Mouse (Mus musculus) urinary bladder, postnatal 25 days (tissue): ENCODE results near the gene Slc25a34.

Experiments used
- DNase-seq: peaks from one replicate; pipeline ENCODE4 v3.0.0; 2022; ENCODE audit warnings: low spot score

Gene Slc25a34

GRCm38 (mm10) chr4:141617863-141618564, 5.6 kb downstream of the Slc25a34 start:
- no peak for DNase-seq

GRCm38 (mm10) chr4:141617299-141617698, 6.3 kb downstream of the Slc25a34 start:
- DNase-seq: peak; percentile 70

- DNase-seq: no peak
These were observed 6.8 kb downstream of the Slc25a34 start for GRCm38 (mm10) chr4:141616811-141617210.

GRCm38 (mm10) chr4:141614946-141615345, 8.7 kb downstream of the Slc25a34 start:
- DNase-seq: no peak

- no peak for DNase-seq
These were observed 14.1 kb downstream of the Slc25a34 start for GRCm38 (mm10) chr4:141609538-141609937.

GRCm38 (mm10) chr4:141605861-141606260, 17.8 kb downstream of the Slc25a34 start, which contains the start of gene Fblim1:
Fblim1 (minus strand) TSS chr4:141606096.
- DNase-seq: no peak

- DNase-seq: no peak
These were observed 18.2 kb downstream of the Slc25a34 start for GRCm38 (mm10) chr4:141605421-141605820.

GRCm38 (mm10) chr4:141604493-141604892, 19.1 kb downstream of the Slc25a34 start:
- DNase-seq: peak; percentile 24

- no peak for DNase-seq
These were observed 19.7 kb downstream of the Slc25a34 start for GRCm38 (mm10) chr4:141603921-141604320.

GRCm38 (mm10) chr4:141602523-141603223, 20.9 kb downstream of the Slc25a34 start:
- DNase-seq: no peak

GRCm38 (mm10) chr4:141601148-141601862, 22.3 kb downstream of the Slc25a34 start:
- no peak for DNase-seq

GRCm38 (mm10) chr4:141600364-141600763, 23.3 kb downstream of the Slc25a34 start:
- no peak for DNase-seq

- DNase-seq: peak; percentile 26
These were observed 24.1 kb downstream of the Slc25a34 start for GRCm38 (mm10) chr4:141599251-141600141.

GRCm38 (mm10) chr4:141598894-141599250, 24.7 kb downstream of the Slc25a34 start:
- DNase-seq: no peak

- DNase-seq: peak; percentile 25
These were observed 25.3 kb downstream of the Slc25a34 start for GRCm38 (mm10) chr4:141598199-141598893.

GRCm38 (mm10) chr4:141596700-141597328, 26.8 kb downstream of the Slc25a34 start:
- DNase-seq: no peak

- DNase-seq: no peak
These were observed 27.9 kb downstream of the Slc25a34 start for GRCm38 (mm10) chr4:141595605-141596268.

GRCm38 (mm10) chr4:141595138-141595537, 28.5 kb downstream of the Slc25a34 start:
- no peak for DNase-seq

GRCm38 (mm10) chr4:141591547-141591946, 32.1 kb downstream of the Slc25a34 start:
- DNase-seq: no peak

GRCm38 (mm10) chr4:141583919-141584318, 39.7 kb downstream of the Slc25a34 start:
- DNase-seq: no peak
